In the genomic region with DNA sequence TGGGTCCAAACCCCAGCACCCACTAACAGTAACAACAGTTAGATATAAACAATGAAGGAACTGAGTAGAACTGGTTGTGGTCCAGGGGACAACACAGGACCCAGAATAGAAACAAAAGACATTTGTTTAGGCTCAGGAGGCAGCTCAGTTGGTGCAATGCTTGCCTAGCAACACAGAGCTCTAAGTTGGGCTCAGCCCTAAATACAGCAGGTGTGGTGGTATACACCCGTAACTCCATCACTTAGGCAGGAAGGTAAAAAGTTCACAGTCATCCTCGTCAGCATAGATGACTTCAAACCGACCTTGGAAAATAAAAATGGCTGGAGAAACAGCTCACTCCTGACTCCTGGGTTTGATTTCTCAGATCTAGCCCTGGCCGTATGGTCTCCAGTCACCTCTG, we compare ENCODE assay signal across 39 mouse cellular contexts. TPM values are rescaled to one million over a fixed set of nuclear protein-coding genes. Genes with fewer than 3 reads are reported as not detected.
"Had no signal": no experiment of that assay in that cellular context is flagged by ENCODE, and none has a peak within 500 bp of the region (broad histone marks: within the 10 kb centered on the region; RNA-seq: fewer than 3 reads in every experiment).

No protein-coding gene starts in this region.

- H3K4me2 ChIP-seq: heart, embryonic 11.5 days; heart, embryonic 13.5 days; heart, embryonic 15.5 days; hindbrain, embryonic 12.5 days; hindbrain, embryonic 14.5 days; intestine, embryonic 15.5 days; limb, embryonic 12.5 days; liver, embryonic 11.5 days; liver, embryonic 13.5 days had no signal

- H3K36me3 ChIP-seq: heart, embryonic 13.5 days; heart, embryonic 15.5 days; hindbrain, embryonic 10.5 days; hindbrain, embryonic 12.5 days; intestine, embryonic 15.5 days; limb, embryonic 10.5 days; limb, embryonic 12.5 days; liver, embryonic 13.5 days had no signal

- H3K27ac ChIP-seq: heart, embryonic 13.5 days; heart, embryonic 15.5 days; hindbrain, embryonic 10.5 days; hindbrain, embryonic 12.5 days; hindbrain, embryonic 14.5 days; intestine, embryonic 15.5 days; layer of hippocampus, adult 2 months; left cerebral cortex, adult 2 months; limb, embryonic 10.5 days; limb, embryonic 12.5 days; liver, embryonic 13.5 days had no signal

- DNase-seq: gastrocnemius, postnatal 14 days; gastrocnemius, postnatal 36 days; heart, adult 18-20 months; heart, postnatal 4 days; kidney, adult 18-20 months; kidney, adult 8-10 months; kidney, postnatal 10 days; kidney, postnatal 25 days; kidney, postnatal 4 days; liver; liver, embryonic 13.5 days had no signal

- H3K27me3 ChIP-seq: intestine, embryonic 15.5 days had no signal

- H3K4me3 ChIP-seq: heart, embryonic 13.5 days; heart, embryonic 15.5 days; hindbrain, embryonic 10.5 days; hindbrain, embryonic 12.5 days; intestine, embryonic 15.5 days; layer of hippocampus, adult 2 months; left cerebral cortex, adult 2 months; limb, embryonic 10.5 days; limb, embryonic 12.5 days; liver, embryonic 13.5 days had no signal

- ATAC-seq: hindbrain, embryonic 16.5 days; inflammation-experienced regulatory T-cells, adult 6 months; intestine, embryonic 15.5 days; intestine, postnatal 0 days had no signal

- H3K9ac ChIP-seq: heart, embryonic 13.5 days; heart, embryonic 15.5 days; hindbrain, embryonic 12.5 days; hindbrain, embryonic 14.5 days; intestine, embryonic 15.5 days; limb, embryonic 12.5 days; liver, embryonic 13.5 days had no signal

- H3K9me3 ChIP-seq: heart, embryonic 13.5 days; heart, embryonic 15.5 days; hindbrain, embryonic 10.5 days; hindbrain, embryonic 12.5 days; intestine, embryonic 15.5 days; limb, embryonic 10.5 days; limb, embryonic 12.5 days; liver, embryonic 13.5 days had no signal

RNA-seq across cellular contexts. Expression of a gene that starts 55.8 kb away (rescaled TPM):
- total RNA-seq: gastrocnemius, adult 18-20 months; gastrocnemius, adult 8-10 months; gastrocnemius, postnatal 14 days; gastrocnemius, postnatal 36 days; granulocyte monocyte progenitor cell, adult 5-6 weeks; heart, adult 18-20 months; heart, adult 8-10 months; heart, postnatal 25 days; heart, postnatal 4 days; layer of hippocampus, adult 2 months; layer of hippocampus, postnatal 10 days; layer of hippocampus, postnatal 25 days; left cerebral cortex, adult 2 months; left cerebral cortex, postnatal 14 days; left cerebral cortex, postnatal 36 days had no signal
- polyA plus RNA-seq: heart, embryonic 11.5 days; heart, embryonic 13.5 days; heart, embryonic 15.5 days; heart, postnatal 0 days; hindbrain, embryonic 10.5 days; hindbrain, embryonic 12.5 days; hindbrain, embryonic 14.5 days; hindbrain, embryonic 16.5 days; inflammation-experienced regulatory T-cells, adult 6 months; intestine, embryonic 15.5 days; kidney, embryonic 14.5 days; kidney, embryonic 16.5 days; limb, embryonic 10.5 days; limb, embryonic 12.5 days; limb, embryonic 14.5 days; liver, embryonic 11.5 days; liver, embryonic 13.5 days had no signal
